Mouse (Mus musculus) liver, embryonic 16.5 days (tissue): ENCODE results near the gene Alk. TPM values are rescaled to one million over a fixed set of nuclear protein-coding genes. Genes with fewer than 3 reads are reported as not detected.

Experiments used
- ATAC-seq: fragments of 200-750 bp; cut with Nextera tagmentation; 2 replicates; pipeline ENCODE4 v1.8.0; 2017; ENCODE audit warnings: low read depth, mild to moderate bottlenecking, moderate number of reproducible peaks, moderate library complexity
- H3K27ac ChIP-seq: fragments of 300-500 bp; sonication (generic); 2 replicates; pipeline ENCODE4 v1.5.1; 2014; ENCODE audit warnings: mild to moderate bottlenecking, low read length
- H3K27me3 ChIP-seq: fragments of 300-500 bp; sonication (generic); 2 replicates; pipeline ENCODE4 v1.6.1; 2014; ENCODE audit warnings: low read depth, low read length, mixed read lengths; ENCODE audit not compliant: control insufficient read depth, insufficient read depth
- H3K36me3 ChIP-seq: fragments of 300-500 bp; sonication (generic); 2 replicates; pipeline ENCODE4 v1.6.1; 2014; ENCODE audit warnings: mild to moderate bottlenecking; ENCODE audit not compliant: control insufficient read depth, insufficient read depth
- H3K4me1 ChIP-seq: fragments of 300-500 bp; sonication (generic); 2 replicates; pipeline ENCODE4 v1.6.1; 2014; ENCODE audit warnings: low read depth, low read length, mixed read lengths; ENCODE audit not compliant: control insufficient read depth
- H3K4me2 ChIP-seq: fragments of 300-500 bp; sonication (generic); 2 replicates; pipeline ENCODE4 v1.6.1; 2014; ENCODE audit warnings: low read depth, low read length, mixed read lengths
- H3K4me3 ChIP-seq: fragments of 300-500 bp; sonication (generic); 2 replicates; pipeline ENCODE4 v1.5.1; 2014; ENCODE audit warnings: low read depth, mild to moderate bottlenecking, low read length
- H3K9ac ChIP-seq: fragments of 300-500 bp; sonication (generic); 2 replicates; pipeline ENCODE4 v1.6.1; 2014; ENCODE audit warnings: low read depth, low read length
- H3K9me3 ChIP-seq: fragments of 300-500 bp; sonication (generic); replicated peaks from 2 replicates; pipeline ENCODE4 v1.6.1; 2016; ENCODE audit warnings: low read length; ENCODE audit not compliant: control insufficient read depth
- WGBS: fragments of 180-500 bp; shearing (Covaris S2); extraction: QIAGEN DNeasy Blood & Tissue Kit; methylation state at CpG from one replicate; pipeline ENCODE4 v1.1.7; 2014; ENCODE audit not compliant: insufficient replicate concordance; 5-methylcytosine and 5-hydroxymethylcytosine counted together
- polyA plus RNA-seq: library from polyadenylated mRNA; unstranded; fragments of >200 nt; fragmentation: Nextera tagmentation; extraction: Ambion mirVana; gene quantifications from 2 replicates; pipeline ENCODE4 v1.2.1, GENCODE M21; 2015

Gene Alk
- polyA plus RNA-seq, 1 experiment from 2014 or later = 0.07 TPM

- no peak overlapping the region for H3K27ac ChIP-seq
- H3K27me3 ChIP-seq = no peaks in the 10 kb centered on the region
- no peaks in the 10 kb centered on the region for H3K4me1 ChIP-seq
- no peak overlapping the region for H3K4me3 ChIP-seq
- H3K9me3 ChIP-seq = no peaks in the 10 kb centered on the region
- 67% methylated on average over 9 of the region's 9 CpGs for WGBS
- no peaks in the 10 kb centered on the region for H3K36me3 ChIP-seq
- H3K9ac ChIP-seq = no peak overlapping the region
- ATAC-seq = no peak
- no peak overlapping the region for H3K4me2 ChIP-seq
These were observed 615.5 kb downstream of the Alk start for GRCm38 (mm10) chr17:71988736-71989569.

DNA sequence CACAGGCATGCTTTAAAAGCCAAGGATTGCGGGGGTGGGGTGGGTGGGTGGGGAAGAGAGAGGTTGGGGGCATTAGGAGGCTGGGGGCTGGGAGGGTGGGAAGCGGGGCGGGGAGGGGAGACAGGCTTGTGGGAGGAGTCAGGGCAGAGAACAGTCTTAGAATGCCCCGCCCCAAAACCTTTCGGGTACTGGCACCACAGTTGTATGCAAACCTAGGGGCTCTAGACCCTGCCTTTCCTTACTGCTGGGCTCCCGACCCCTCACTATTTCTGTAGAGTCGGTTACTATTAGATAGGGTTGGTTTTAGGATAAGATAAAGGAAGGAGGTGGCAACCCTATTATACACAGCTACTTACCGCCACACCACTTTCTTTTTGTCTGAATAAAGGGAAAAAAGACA is 617.4 kb downstream of the Alk start:
- Histone ChIP-seq H3K4me3 (no peak overlapping the region), H3K27me3 (no peaks in the 10 kb centered on the region), H3K4me1 (no peaks in the 10 kb centered on the region), H3K9me3 (no peaks in the 10 kb centered on the region), H3K9ac (no peak overlapping the region), H3K27ac (no peak overlapping the region), H3K4me2 (no peak overlapping the region), H3K36me3 (no peaks in the 10 kb centered on the region)
- 21% methylated on average over 8 of the region's 8 CpGs for WGBS
- no peak for ATAC-seq

DNA sequence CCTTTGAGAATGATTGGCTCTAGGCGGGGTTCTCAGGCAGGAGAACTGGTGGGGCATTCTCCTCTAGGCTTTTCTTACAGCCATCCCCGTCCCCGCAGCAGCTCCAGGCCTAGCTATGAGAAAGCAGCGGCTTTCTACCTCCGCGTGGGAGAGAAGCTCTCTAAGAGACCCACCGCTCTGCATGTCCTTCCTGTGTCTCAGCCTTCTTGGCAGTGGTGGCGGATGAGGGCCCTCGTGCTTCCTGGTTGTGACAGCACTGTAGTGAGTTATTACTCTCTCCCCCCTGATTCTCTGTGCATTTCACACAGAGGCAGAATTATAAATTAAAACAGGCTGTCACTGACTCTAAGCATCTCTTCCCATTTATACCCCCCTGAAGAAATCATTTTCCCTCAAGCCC is 618.0 kb downstream of the Alk start:
- H3K9me3 ChIP-seq = no peaks in the 10 kb centered on the region
- H3K4me1 ChIP-seq = no peaks in the 10 kb centered on the region
- WGBS = 16% methylated on average over 9 of the region's 9 CpGs
- no peak overlapping the region for H3K9ac ChIP-seq
- 0 out of 2 replicates have a peak overlapping the region, but pooled peaks have one; percentile 7 for H3K4me2 ChIP-seq
- no peak for ATAC-seq
- H3K36me3 ChIP-seq = no peaks in the 10 kb centered on the region
- H3K27ac ChIP-seq = no peak overlapping the region
- no peak overlapping the region for H3K4me3 ChIP-seq
- no peaks in the 10 kb centered on the region for H3K27me3 ChIP-seq

GRCm38 (mm10) chr17:71981177-71981576 is 623.2 kb downstream of the Alk start:
- Histone ChIP-seq H3K36me3 (no peaks in the 10 kb centered on the region), H3K27me3 (no peaks in the 10 kb centered on the region), H3K9ac (no peak overlapping the region), H3K4me1 (no peaks in the 10 kb centered on the region), H3K27ac (no peak overlapping the region), H3K4me2 (no peak overlapping the region), H3K9me3 (no peaks in the 10 kb centered on the region), H3K4me3 (no peak overlapping the region)
- 62% methylated on average over 4 of the region's 4 CpGs for WGBS
- no peak for ATAC-seq

DNA sequence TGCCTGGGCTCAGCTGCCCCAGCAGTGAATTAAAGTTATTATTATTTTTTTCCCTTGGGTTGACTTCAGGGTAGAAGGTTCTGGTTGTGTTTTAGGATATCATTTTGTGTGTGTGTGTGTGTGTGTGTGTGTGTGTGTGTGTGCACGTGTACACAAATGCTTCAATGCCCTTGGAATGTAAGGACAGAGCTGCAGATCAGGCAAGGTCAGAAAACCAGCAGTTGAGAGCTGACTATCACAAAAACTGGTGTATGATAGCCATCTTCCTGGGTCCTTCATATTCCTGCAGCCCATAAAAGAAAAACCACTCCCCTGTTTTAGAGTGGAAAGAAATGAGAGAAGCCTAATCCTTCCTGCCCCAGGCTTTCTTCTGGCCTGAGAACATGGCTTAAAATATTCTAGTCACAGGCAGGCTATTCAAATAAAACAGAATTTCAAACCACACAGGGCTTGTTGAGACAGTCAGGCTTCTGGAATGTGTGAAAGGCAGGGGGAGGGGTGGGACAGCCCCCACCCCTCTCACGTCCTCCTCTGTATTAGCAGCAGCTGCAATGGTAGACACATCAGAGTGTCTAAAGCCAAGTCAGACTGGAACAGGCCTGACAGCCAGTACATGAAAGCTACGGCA is 623.8 kb downstream of the Alk start:
- no peak overlapping the region for H3K4me3 ChIP-seq
- no peak overlapping the region for H3K4me2 ChIP-seq
- no peaks in the 10 kb centered on the region for H3K4me1 ChIP-seq
- 48% methylated on average over 3 of the region's 3 CpGs for WGBS
- no peak overlapping the region for H3K27ac ChIP-seq
- H3K27me3 ChIP-seq = no peaks in the 10 kb centered on the region
- H3K9me3 ChIP-seq = no peaks in the 10 kb centered on the region
- no peaks in the 10 kb centered on the region for H3K36me3 ChIP-seq
- H3K9ac ChIP-seq = no peak overlapping the region
- ATAC-seq = no peak

- no peak overlapping the region for H3K27ac ChIP-seq
- ATAC-seq = no peak
- no peaks in the 10 kb centered on the region for H3K9me3 ChIP-seq
- no peak overlapping the region for H3K4me3 ChIP-seq
- WGBS = 66% methylated on average over 8 of the region's 8 CpGs
- no peaks in the 10 kb centered on the region for H3K36me3 ChIP-seq
- H3K9ac ChIP-seq = no peak overlapping the region
- H3K4me2 ChIP-seq = no peak overlapping the region
- H3K27me3 ChIP-seq = no peaks in the 10 kb centered on the region
- no peaks in the 10 kb centered on the region for H3K4me1 ChIP-seq
These were observed 625.3 kb downstream of the Alk start for GRCm38 (mm10) chr17:71979137-71979536.

GRCm38 (mm10) chr17:71976661-71977060 is 627.8 kb downstream of the Alk start:
- no peaks in the 10 kb centered on the region for H3K4me1 ChIP-seq
- no peaks in the 10 kb centered on the region for H3K36me3 ChIP-seq
- no peak overlapping the region for H3K27ac ChIP-seq
- H3K4me3 ChIP-seq = no peak overlapping the region
- H3K27me3 ChIP-seq = no peaks in the 10 kb centered on the region
- whole genome bisulfite sequencing = 64% methylated on average over 4 of the region's 4 CpGs
- H3K9me3 ChIP-seq = no peaks in the 10 kb centered on the region
- H3K9ac ChIP-seq = no peak overlapping the region
- ATAC-seq = no peak
- no peak overlapping the region for H3K4me2 ChIP-seq

DNA sequence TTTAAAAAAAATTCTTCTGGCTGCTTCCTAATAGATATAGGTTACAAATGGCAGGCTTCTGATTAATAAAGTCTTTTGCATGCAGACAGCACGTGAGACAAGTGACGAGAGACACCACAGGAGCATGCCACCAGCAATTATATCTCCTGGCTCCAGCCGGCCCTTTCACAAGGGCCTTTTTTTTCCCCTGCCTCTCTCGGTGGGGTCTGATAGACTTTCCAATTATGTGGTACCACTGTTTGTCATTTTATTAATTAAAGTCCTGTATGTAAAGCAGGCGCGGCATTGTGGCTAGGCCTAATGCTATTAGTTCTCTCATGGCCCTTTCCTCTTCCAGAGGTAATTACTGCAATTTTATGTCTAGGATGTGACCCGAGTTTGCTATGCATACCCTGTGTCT is 630.7 kb downstream of the Alk start:
- Histone ChIP-seq H3K27me3 (no peaks in the 10 kb centered on the region), H3K27ac (no peak overlapping the region), H3K4me2 (no peak overlapping the region), H3K4me1 (no peaks in the 10 kb centered on the region), H3K9me3 (no peaks in the 10 kb centered on the region), H3K4me3 (no peak overlapping the region), H3K36me3 (no peaks in the 10 kb centered on the region), H3K9ac (no peak overlapping the region)
- WGBS = 64% methylated on average over 7 of the region's 7 CpGs
- no peak for ATAC-seq

DNA sequence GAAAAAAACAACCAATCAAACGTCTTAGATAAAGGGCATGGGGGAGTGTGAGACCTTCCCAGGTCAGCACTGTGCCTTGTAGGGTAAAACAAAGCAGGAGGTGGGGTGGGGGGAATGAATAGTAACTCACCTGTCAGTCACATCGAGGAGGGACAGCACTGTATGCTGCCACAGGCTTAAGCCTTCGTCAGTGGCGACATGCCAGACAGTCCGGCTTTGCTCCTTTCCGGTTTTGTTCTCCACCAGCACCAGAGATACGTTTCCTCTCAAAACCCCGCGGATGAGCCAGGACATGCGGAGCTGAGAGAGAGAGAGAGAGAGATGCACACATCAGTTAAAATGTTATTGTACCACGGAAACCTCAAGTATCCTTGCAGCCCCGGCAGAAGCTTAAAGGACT is 637.1 kb downstream of the Alk start:
- no peak for ATAC-seq
- H3K4me2 ChIP-seq = no peak overlapping the region
- WGBS = 55% methylated on average over 12 of the region's 12 CpGs
- H3K27ac ChIP-seq = no peak overlapping the region
- no peaks in the 10 kb centered on the region for H3K36me3 ChIP-seq
- H3K4me3 ChIP-seq = no peak overlapping the region
- H3K4me1 ChIP-seq = no peaks in the 10 kb centered on the region
- H3K27me3 ChIP-seq = no peaks in the 10 kb centered on the region
- H3K9ac ChIP-seq = no peak overlapping the region
- no peaks in the 10 kb centered on the region for H3K9me3 ChIP-seq
